Mouse (Mus musculus): ENCODE results near the gene Ak5. TPM values are rescaled to one million over a fixed set of nuclear protein-coding genes. Genes with fewer than 3 reads are reported as not detected.

Ak5 gene
- total and polyA plus RNA-seq, 2 experiments from 2014 or later, result 14.6 to 27.2 TPM

DNA sequence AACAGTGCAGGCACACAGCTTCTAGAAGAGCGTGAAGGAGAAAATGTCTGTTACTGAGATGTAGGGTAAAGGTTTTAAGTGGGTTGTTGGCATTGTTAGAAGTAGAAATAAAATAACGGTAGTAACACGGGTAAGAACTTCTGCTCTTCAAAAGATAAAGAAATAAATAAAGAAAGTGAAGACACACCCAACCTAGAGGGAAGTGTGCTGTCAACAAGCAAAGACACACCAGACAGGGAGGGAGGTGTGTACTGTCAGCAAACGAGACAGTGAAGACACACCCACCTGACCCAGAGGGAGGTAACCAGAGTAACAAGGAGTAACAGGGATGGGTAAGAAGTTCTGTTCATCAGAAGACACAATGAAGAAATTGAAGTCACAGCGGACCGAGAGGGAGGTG is 6.5 kb upstream of the Ak5 start:
- Histone ChIP-seq H3K4me2 (ENCODE audit: low read depth) (no peak overlapping the region), H3K27me3 (ENCODE audit: insufficient read depth, low read length) (no peaks in the 10 kb centered on the region), H3K9ac (no peak overlapping the region), H3K4me3 (ENCODE audit: low read depth, low read length) (no peak overlapping the region), H3K4me1 (ENCODE audit: insufficient read depth) (no peaks in the 10 kb centered on the region), H3K36me3 (ENCODE audit: insufficient read depth) (no peaks in the 10 kb centered on the region), H3K27ac (ENCODE audit: low read depth, low read length) (no peak overlapping the region), H3K9me3 (ENCODE audit: low read length) (no peaks in the 10 kb centered on the region)
- ATAC-seq (no peak), DNase-seq (no peak)
- TF ChIP-seq CTCF (IDR thresholded peaks at IDR 0.05; ENCODE audit: low read depth), result no peak
- 77% methylated on average over 6 of the region's 6 CpGs for WGBS

DNA sequence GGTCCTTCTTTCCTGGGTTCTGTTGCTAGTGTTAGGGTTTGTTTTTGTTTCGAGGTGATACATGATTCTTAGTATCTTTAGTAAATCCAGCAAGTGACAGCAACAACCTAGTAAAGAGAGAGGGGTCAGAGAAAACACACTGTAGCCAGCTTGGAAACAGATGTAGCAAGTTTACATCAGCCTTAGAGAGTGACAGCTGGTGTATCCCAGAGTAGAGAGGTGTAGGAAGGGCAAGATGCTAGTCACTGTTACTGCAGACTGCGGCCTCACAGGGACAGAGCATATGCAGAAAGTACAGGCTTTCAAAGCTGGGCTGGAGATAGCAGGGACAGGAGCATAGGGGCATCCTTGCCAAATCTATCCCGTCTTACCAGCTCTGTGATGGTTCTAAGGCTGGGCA is 1.6 kb upstream of the Ak5 start:
- Histone ChIP-seq H3K9ac (no peak overlapping the region), H3K27ac (ENCODE audit: low read depth, low read length) (no peak overlapping the region), H3K9me3 (ENCODE audit: low read length) (no peaks in the 10 kb centered on the region), H3K27me3 (ENCODE audit: insufficient read depth, low read length) (no peaks in the 10 kb centered on the region), H3K4me2 (ENCODE audit: low read depth) (no peak overlapping the region), H3K4me1 (ENCODE audit: insufficient read depth) (no peaks in the 10 kb centered on the region), H3K36me3 (ENCODE audit: insufficient read depth) (no peaks in the 10 kb centered on the region), H3K4me3 (ENCODE audit: low read depth, low read length) (no peak overlapping the region)
- DNase-seq (no peak), ATAC-seq (no peak)
- TF ChIP-seq CTCF (IDR thresholded peaks at IDR 0.05; ENCODE audit: low read depth), result no peak
- 89% methylated on average over 3 of the region's 3 CpGs for WGBS

DNA sequence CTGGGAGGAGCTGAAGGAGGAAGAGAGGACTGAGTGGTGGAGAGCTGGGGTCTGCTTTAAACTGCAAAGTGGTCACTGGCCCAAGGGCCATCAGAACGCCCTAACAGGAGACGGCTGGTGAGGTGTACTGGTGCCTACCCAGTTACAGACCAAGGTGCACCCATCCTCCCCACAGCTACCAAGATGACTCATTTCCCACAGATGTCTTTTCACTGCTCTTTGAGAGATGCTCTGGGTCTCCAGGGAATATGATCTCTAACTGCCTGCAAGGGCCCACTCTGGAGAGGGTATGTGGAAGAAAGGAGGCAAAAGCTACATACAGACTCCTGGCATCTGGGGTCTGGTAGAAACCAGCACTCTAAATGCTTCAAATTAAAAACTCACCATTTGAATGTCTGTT is 633 bp upstream of the Ak5 start:
- ATAC-seq, result no peak
- Histone ChIP-seq H3K27me3 (ENCODE audit: insufficient read depth, low read length) (no peaks in the 10 kb centered on the region), H3K36me3 (ENCODE audit: insufficient read depth) (no peaks in the 10 kb centered on the region), H3K4me2 (ENCODE audit: low read depth) (peak overlapping the region; percentile 97; the same call in 1 of the 2 replicates), H3K9me3 (ENCODE audit: low read length) (no peaks in the 10 kb centered on the region), H3K4me1 (ENCODE audit: insufficient read depth) (no peaks in the 10 kb centered on the region), H3K4me3 (ENCODE audit: low read depth, low read length) (no peak overlapping the region), H3K9ac (no peak overlapping the region), H3K27ac (ENCODE audit: low read depth, low read length) (no peak overlapping the region)
- DNase-seq, result no peak
- no peak for TF ChIP-seq CTCF (IDR thresholded peaks at IDR 0.05; ENCODE audit: low read depth)
- 78% methylated on average over 2 of the region's 2 CpGs for WGBS

DNA sequence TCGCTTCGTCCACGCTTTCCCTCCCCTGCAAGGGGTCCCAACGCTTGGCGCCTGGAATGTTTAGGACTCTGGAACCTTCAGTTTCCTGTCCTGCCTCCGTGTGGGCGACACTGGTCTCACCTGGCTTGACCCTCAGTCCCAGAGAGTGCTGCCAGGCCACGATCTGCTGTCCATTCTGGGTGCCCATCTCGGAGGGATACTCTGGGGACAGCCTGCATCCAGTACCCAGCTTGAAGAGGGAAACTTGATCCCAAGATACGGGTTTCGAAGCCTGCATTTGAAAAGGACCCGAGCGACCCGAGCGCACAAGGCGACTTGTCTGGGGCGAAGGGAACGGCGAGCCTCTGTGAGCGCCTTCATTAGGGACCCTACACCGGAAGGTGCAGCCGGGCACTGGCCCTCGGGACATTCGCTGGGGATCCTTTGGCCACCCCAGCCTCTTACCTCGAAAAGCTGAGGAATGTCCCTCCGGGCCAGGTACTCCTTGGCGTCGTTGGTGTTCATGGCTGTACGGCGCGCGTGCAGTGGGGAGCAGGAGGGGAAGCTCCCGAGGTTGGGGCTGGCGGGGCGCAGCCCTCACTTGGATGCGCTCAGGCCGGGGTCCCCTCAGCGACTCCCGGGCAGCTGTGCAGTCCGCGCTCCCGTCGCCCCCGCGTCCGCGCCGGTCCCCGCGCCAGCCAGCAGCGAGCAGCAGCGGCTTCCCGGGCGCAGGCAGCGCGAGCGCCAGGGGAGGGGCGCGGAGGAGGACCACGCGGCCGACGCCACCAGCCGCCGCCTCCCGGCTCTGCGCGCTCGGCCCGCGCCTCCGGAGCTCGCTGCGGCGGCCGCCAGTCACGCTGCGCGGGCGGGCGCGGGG is 576 bp downstream of the Ak5 start:
- H3K4me3 ChIP-seq (ENCODE audit: low read depth, low read length), result peak overlapping the region; percentile 58
- DNase-seq, result peak; percentile 71
- no peaks in the 10 kb centered on the region for H3K9me3 ChIP-seq (ENCODE audit: low read length)
- H3K4me2 ChIP-seq (ENCODE audit: low read depth), result peak overlapping the region; percentile 97
- no peaks in the 10 kb centered on the region for H3K36me3 ChIP-seq (ENCODE audit: insufficient read depth)
- peak overlapping the region; percentile 61 for H3K9ac ChIP-seq
- under 1% methylated on average over 68 of the region's 82 CpGs for WGBS
- H3K27me3 ChIP-seq (ENCODE audit: insufficient read depth, low read length), result no peaks in the 10 kb centered on the region
- no peak for TF ChIP-seq CTCF (IDR thresholded peaks at IDR 0.05; ENCODE audit: low read depth)
- no peak overlapping the region for H3K27ac ChIP-seq (ENCODE audit: low read depth, low read length)
- peak; percentile 89 for ATAC-seq
- H3K4me1 ChIP-seq (ENCODE audit: insufficient read depth), result no peaks in the 10 kb centered on the region

DNA sequence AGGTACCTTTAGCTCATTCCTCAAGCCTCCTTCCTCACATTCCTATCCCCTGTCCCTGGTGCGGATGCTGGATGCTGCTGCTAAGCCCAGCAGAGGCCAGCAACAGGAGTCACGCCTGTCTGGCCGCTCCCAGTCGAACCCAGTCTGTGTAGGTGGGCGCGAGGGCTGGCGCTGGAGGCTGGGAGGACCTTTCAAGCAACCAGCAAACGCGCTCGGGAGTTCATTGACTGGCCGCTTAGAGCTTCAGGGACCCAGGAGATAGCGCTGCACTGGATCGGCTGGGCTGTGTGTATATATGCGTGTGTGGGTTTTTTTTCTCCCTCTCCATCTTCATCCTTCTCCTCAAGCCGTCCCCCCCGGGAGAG is 1.2 kb downstream of the Ak5 start:
- no peak overlapping the region for H3K27ac ChIP-seq (ENCODE audit: low read depth, low read length)
- DNase-seq, result peak; percentile 24
- H3K4me1 ChIP-seq (ENCODE audit: insufficient read depth), result no peaks in the 10 kb centered on the region
- peak; percentile 35 for ATAC-seq
- WGBS, result 3% methylated on average over 16 of the region's 16 CpGs
- H3K9ac ChIP-seq, result peak overlapping the region; percentile 61
- H3K27me3 ChIP-seq (ENCODE audit: insufficient read depth, low read length), result no peaks in the 10 kb centered on the region
- no peaks in the 10 kb centered on the region for H3K9me3 ChIP-seq (ENCODE audit: low read length)
- no peak for TF ChIP-seq CTCF (IDR thresholded peaks at IDR 0.05; ENCODE audit: low read depth)
- H3K4me2 ChIP-seq (ENCODE audit: low read depth), result peak overlapping the region; percentile 97
- H3K4me3 ChIP-seq (ENCODE audit: low read depth, low read length), result peak overlapping the region; percentile 58
- no peaks in the 10 kb centered on the region for H3K36me3 ChIP-seq (ENCODE audit: insufficient read depth)

DNA sequence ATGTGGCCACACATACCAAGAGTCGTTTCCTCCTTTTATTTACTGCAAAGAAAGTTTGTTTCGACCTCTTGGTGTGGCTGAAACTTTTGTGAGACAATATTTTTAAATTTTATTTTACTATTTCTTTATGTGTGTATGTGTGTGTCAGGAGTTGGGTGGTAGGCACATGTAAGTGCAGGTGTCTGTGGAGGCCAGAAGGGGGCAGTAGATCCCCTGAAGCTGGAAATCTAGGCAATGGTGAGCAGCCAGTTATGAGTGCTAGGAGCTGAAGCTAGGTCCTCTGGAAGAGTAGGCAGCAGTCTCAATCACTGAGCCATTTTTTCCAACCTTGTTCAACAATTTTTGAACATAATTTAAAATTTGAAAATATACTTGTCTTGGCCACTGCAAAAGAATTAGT is 9.6 kb downstream of the Ak5 start:
- Histone ChIP-seq H3K4me3 (ENCODE audit: low read depth, low read length) (no peak overlapping the region), H3K36me3 (ENCODE audit: insufficient read depth) (no peaks in the 10 kb centered on the region), H3K27ac (ENCODE audit: low read depth, low read length) (no peak overlapping the region), H3K9me3 (ENCODE audit: low read length) (no peaks in the 10 kb centered on the region), H3K27me3 (ENCODE audit: insufficient read depth, low read length) (no peaks in the 10 kb centered on the region), H3K4me2 (ENCODE audit: low read depth) (no peak overlapping the region), H3K4me1 (ENCODE audit: insufficient read depth) (no peaks in the 10 kb centered on the region), H3K9ac (no peak overlapping the region)
- no peak for TF ChIP-seq CTCF (IDR thresholded peaks at IDR 0.05; ENCODE audit: low read depth)
- DNase-seq, result no peak
- 89% methylated on average over 2 of the region's 2 CpGs for WGBS
- ATAC-seq, result no peak

DNA sequence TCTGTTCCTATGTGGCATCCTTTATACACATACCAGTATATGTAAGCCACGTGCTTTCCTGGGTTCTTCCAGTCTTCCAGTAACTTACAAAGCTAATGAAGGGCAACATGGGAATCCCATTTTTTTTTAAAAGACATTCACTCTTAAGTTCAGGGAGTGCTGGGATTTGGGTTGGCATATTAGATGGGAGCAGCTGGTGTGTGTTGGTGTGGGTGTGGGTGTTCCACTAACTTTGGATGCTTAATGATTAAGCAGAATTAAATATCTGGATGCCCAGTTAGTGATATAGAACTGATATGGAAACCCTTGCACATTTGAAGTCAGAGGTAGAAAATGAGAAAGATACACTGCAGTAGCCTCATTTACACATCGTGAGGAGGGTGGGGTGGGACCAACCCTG is 16.2 kb downstream of the Ak5 start:
- Histone ChIP-seq H3K4me3 (ENCODE audit: low read depth, low read length) (no peak overlapping the region), H3K9ac (no peak overlapping the region), H3K36me3 (ENCODE audit: insufficient read depth) (no peaks in the 10 kb centered on the region), H3K27me3 (ENCODE audit: insufficient read depth, low read length) (no peaks in the 10 kb centered on the region), H3K4me2 (ENCODE audit: low read depth) (no peak overlapping the region), H3K4me1 (ENCODE audit: insufficient read depth) (no peaks in the 10 kb centered on the region), H3K9me3 (ENCODE audit: low read length) (no peaks in the 10 kb centered on the region), H3K27ac (ENCODE audit: low read depth, low read length) (no peak overlapping the region)
- 88% methylated on average over 2 of the region's 2 CpGs for WGBS
- no peak for ATAC-seq
- no peak for DNase-seq
- no peak for TF ChIP-seq CTCF (IDR thresholded peaks at IDR 0.05; ENCODE audit: low read depth)

Measured in forebrain, postnatal 0 days (tissue).